Mouse (Mus musculus) thymus, postnatal 14 days (tissue): ENCODE measurements around the gene AC134908.4.
"Not testable (repeated sequence)": the region's sequence is repeated elsewhere in the genome, so short reads cannot be mapped to it uniquely, and the experiment has no call there.

Experiments
- DNase-seq: peaks from one replicate; pipeline ENCODE4 v3.0.0; 2021

Gene AC134908.4

GRCm38 (mm10) chr17:25762591-25762990, 32.9 kb downstream of the AC134908.4 start:
- no peak for DNase-seq

GRCm38 (mm10) chr17:25761561-25761970, 33.9 kb downstream of the AC134908.4 start:
- DNase-seq = no peak

GRCm38 (mm10) chr17:25760148-25760547, 35.3 kb downstream of the AC134908.4 start:
- DNase-seq = no peak

- no peak for DNase-seq
Observed at GRCm38 (mm10) chr17:25757691-25758090, 37.8 kb downstream of the AC134908.4 start.

GRCm38 (mm10) chr17:25756378-25757242, 38.8 kb downstream of the AC134908.4 start:
- DNase-seq = no peak

GRCm38 (mm10) chr17:25755627-25756377, 39.7 kb downstream of the AC134908.4 start:
- DNase-seq = no peak

- DNase-seq = no peak
Observed at GRCm38 (mm10) chr17:25755086-25755485, 40.4 kb downstream of the AC134908.4 start.

GRCm38 (mm10) chr17:25754241-25754640, 41.2 kb downstream of the AC134908.4 start, which contains the start of gene Msln:
Gene Msln, minus strand, starts transcription at chr17:25754378.
- DNase-seq = no peak

- no peak for DNase-seq
Observed at GRCm38 (mm10) chr17:25751446-25751845, 44.0 kb downstream of the AC134908.4 start.

GRCm38 (mm10) chr17:25749314-25749713, 46.1 kb downstream of the AC134908.4 start:
- DNase-seq = no peak

GRCm38 (mm10) chr17:25748238-25748637, 47.2 kb downstream of the AC134908.4 start:
- no peak for DNase-seq

GRCm38 (mm10) chr17:25744311-25744710, 51.1 kb downstream of the AC134908.4 start:
- no peak for DNase-seq

- no peak for DNase-seq
Observed at GRCm38 (mm10) chr17:25743831-25744230, 51.6 kb downstream of the AC134908.4 start.

GRCm38 (mm10) chr17:25741471-25741870, 54.0 kb downstream of the AC134908.4 start:
- not testable (repeated sequence) for DNase-seq
